Mouse (Mus musculus): ENCODE data around the gene A630001G21Rik.
A peak's percentile ranks its signal among the peaks of the same experiment; 100 is the strongest.

The A630001G21Rik gene

GRCm38 (mm10) chr1:85734511-85734910 is 43.9 kb downstream of the A630001G21Rik start:
- no peak for DNase-seq (ENCODE audit: low spot score)

- DNase-seq (ENCODE audit: low spot score) = no peak
Measured at GRCm38 (mm10) chr1:85732581-85732980, 45.9 kb downstream of the A630001G21Rik start.

- no peak for DNase-seq (ENCODE audit: low spot score)
Measured at GRCm38 (mm10) chr1:85730471-85730870, 48.0 kb downstream of the A630001G21Rik start.

- no peak for DNase-seq (ENCODE audit: low spot score)
Measured at GRCm38 (mm10) chr1:85720220-85720893, 58.1 kb downstream of the A630001G21Rik start.

GRCm38 (mm10) chr1:85719049-85719448 is 59.4 kb downstream of the A630001G21Rik start:
- DNase-seq (ENCODE audit: low spot score) = no peak

- no peak for DNase-seq (ENCODE audit: low spot score)
Measured at GRCm38 (mm10) chr1:85716447-85717027, 61.9 kb downstream of the A630001G21Rik start.

- DNase-seq (ENCODE audit: low spot score) = no peak
Measured at GRCm38 (mm10) chr1:85714501-85714900, 63.9 kb downstream of the A630001G21Rik start.

- no peak for DNase-seq (ENCODE audit: low spot score)
Measured at GRCm38 (mm10) chr1:85706754-85707153, 71.7 kb downstream of the A630001G21Rik start.

- DNase-seq (ENCODE audit: low spot score) = no peak
Measured at GRCm38 (mm10) chr1:85705552-85705951, 72.9 kb downstream of the A630001G21Rik start.

GRCm38 (mm10) chr1:85703245-85704186 is 74.9 kb downstream of the A630001G21Rik start:
- peak; percentile 47 for DNase-seq (ENCODE audit: low spot score)

- DNase-seq (ENCODE audit: low spot score) = no peak
Measured at GRCm38 (mm10) chr1:85702531-85702930, 75.9 kb downstream of the A630001G21Rik start.

GRCm38 (mm10) chr1:85697721-85698493 is 80.5 kb downstream of the A630001G21Rik start:
- no peak for DNase-seq (ENCODE audit: low spot score)

GRCm38 (mm10) chr1:85695646-85696045 is 82.8 kb downstream of the A630001G21Rik start:
- DNase-seq (ENCODE audit: low spot score) = no peak

GRCm38 (mm10) chr1:85693280-85693679 is 85.2 kb downstream of the A630001G21Rik start:
- no peak for DNase-seq (ENCODE audit: low spot score)

GRCm38 (mm10) chr1:85692281-85692680 is 86.2 kb downstream of the A630001G21Rik start:
- no peak for DNase-seq (ENCODE audit: low spot score)

- DNase-seq (ENCODE audit: low spot score) = no peak
Measured at GRCm38 (mm10) chr1:85690544-85690943, 87.9 kb downstream of the A630001G21Rik start.

- DNase-seq (ENCODE audit: low spot score) = no peak
Measured at GRCm38 (mm10) chr1:85687346-85687745, 91.1 kb downstream of the A630001G21Rik start.

GRCm38 (mm10) chr1:85686666-85687065 is 91.8 kb downstream of the A630001G21Rik start:
- DNase-seq (ENCODE audit: low spot score) = no peak

GRCm38 (mm10) chr1:85680226-85680625 is 98.2 kb downstream of the A630001G21Rik start:
- no peak for DNase-seq (ENCODE audit: low spot score)
